Mouse (Mus musculus) neural tube, embryonic 10.5 days (tissue): Measurements from ENCODE around the gene Pbx3.

ENCODE experiments used
- DNase-seq: peaks from one replicate; pipeline ENCODE4 v3.0.0-alpha.2; 2017; ENCODE audit warnings: low spot score; ENCODE audit errors: extremely low spot score

Pbx3 gene

DNA sequence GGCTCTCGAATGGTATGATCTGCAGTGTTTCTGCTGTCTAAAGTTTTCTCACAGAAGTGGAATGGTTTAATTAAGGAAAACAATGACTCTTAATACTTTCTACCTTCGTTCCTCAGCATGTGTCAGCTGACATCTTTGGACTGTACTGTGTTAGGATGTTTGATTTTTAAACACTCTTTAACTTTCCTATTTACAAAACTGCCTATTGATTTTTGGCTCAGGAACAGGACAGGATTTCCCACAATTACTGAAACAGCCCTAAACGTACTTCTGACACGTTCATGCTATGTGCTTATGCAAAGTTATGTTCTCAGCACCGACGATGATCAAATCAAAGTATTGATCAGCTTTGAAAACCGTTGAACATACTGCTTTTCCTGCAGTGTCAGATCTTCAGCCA, 224.7 kb downstream of the Pbx3 start:
- no peak for DNase-seq

DNA sequence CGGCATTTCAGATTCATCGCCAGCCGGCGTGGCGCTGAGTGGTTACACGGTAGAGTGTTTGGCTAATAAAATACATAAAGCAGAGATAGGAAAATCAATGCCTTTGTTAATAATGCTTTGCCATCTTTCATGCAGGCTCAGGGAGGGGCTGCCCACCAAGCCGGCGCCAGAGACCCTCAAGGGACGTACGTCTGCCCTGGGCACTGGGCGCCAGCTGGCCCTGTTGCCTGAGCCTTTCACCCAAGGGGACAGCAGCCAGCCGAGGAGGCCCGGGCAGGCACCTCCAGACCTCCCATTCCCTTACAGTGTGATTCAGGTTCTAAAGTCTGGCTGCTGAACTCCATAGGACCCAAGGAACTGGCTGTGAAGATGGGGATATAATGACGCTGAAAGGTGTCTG, 225.5 kb downstream of the Pbx3 start:
- DNase-seq = no peak

DNA sequence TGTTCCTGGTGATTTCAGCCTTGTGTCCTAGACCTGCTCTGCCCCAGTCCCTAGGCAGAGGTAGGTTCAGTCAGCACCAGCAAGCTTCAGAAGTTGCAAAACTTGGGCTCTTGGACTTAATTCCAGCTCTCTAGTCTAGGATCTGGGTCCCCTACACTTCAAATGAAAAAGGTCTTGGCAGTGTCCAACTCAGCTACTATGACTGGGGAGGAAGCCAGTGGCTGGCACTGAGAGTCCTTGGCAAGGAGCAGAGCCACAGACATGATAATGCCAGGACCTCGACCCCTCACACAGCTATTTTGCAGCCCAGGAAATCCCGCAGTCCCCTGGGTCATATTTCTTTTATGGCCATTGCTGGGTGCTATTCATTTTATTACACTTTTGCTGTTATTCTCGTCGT, 225.9 kb downstream of the Pbx3 start:
- DNase-seq = no peak

DNA sequence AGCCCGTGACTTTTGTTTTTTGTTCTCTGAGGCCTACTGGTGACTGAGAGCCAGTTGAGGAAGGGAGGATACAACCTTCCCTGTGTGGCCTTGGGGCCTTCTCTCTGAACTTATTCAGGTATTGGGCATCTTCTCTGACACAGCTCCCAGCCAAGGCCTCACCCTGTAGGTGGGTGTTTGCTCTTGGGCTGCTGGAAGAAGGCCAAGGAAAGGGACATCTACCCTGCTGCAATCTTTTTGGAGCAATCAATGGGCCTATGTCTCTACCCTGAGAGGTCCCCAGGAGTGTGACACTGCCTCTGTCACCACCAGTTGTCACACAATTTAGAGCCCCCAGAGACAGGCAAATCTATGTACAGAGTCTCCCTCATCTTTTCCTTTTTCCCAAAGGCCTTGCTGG, 226.5 kb downstream of the Pbx3 start:
- no peak for DNase-seq

DNA sequence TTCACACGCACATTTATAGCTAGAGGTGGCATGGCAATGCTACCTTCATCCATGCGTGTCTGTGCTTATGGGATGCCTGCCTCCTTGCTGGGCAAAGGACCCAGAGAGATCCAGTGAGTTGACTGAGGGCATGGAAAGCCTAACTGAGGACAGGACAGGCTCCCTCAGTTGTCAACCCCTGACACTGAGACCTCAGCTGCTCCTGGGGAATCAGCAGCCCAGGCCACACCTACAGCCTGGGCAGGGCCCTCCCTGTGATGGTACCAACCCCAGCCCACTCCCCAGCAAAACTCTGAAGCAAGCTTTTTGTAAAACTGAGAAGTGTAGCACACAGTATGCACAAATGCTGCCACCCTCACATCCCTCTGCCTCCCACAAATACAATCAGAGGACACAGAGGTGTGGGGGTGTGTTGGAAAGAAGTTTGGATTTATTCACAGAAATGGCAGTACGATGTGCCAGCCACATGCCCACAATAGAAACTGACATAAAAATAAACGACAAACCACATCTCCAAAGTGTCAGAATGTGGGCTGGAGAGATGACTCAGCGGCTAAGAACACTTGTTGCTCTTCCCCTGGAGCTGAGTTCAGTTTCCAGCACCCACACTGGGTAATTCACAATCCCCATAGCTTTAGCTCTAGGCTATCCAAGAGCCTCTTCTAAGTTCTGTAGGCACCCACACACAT, 233.3 kb downstream of the Pbx3 start:
- no peak for DNase-seq

DNA sequence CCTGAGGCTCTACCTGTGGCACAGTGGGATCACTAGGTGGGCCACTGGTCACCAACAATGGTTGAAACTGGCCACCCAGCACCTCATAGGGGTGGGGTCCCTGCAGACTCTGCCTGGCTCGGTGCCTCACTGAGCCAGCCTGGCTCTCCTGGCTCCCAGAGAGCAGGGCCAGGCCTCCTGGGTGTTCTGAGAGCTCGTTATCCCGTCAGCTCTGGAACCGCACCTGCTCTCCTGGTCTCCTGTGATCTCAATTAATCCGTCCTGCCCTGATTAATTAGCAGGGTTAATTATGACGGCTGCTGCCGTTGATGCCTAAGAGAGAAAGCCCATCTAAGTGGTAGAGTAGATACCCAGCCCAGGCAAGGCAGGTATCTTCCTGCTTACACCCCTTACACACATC, 237.6 kb downstream of the Pbx3 start:
- no peak for DNase-seq

DNA sequence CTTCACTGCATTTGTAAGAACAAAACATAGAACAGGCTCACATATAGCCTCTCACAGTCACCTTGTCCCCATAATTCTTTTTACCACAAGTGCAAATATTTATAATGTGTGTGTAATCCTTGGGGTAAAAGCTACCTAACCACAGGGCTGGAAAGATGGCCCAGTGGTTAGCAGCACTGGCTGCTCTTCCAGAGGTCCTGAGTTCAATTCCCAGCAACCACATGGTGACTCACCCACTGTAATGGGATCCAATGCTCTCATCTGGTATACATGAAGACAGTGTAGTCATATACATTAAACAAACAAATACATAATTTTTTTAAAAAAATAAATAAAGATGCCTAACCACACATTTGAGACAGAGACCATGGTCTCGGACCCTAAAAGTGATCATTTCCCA, 240.2 kb downstream of the Pbx3 start:
- DNase-seq = no peak

DNA sequence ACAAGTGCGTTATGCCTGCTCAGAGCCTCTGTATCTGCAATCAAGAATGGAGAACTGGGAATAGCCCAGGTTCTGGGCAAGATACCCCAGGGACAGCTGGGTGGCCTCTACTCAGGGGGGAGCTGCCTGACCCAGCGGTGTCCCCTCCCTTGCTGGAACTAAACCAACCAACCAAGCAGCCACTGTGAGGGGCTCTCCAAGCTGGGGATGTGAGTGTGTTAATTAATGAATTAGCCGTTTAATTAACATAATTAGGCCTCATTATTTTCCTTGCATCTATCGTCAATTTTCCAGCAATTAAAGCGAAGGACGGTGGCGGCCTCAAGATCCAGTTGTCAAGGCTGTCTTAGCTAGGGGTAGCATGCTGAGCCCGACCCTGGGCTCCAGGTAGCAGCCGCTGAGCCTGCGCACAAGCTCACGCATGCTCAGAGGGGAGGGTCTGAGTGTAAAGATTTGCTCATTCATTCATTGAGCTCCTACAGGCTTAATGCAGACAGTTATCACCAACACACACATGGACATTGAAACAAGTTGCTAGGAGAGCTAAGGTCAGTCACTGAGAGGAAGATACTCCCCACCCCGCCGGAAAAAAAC, 243.2 kb downstream of the Pbx3 start:
- no peak for DNase-seq

DNA sequence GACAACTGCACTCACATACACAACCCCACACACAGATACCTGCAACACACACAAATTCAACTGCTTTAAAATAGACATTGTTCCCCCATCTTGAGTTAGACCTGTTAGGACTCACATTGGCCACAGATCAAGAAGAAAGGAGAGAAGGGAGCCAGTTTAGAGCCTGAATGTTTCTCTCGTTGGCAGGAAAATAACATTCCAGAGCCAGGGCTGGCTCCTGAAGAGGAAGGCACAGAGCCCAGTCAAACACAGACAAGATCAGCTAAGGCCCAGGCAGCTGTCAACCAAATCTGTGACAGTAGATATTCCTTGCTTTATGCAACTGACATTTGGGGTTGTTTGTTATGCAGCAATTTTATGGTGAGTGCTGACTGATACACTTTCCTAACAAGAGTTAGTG, 245.1 kb downstream of the Pbx3 start:
- no peak for DNase-seq

DNA sequence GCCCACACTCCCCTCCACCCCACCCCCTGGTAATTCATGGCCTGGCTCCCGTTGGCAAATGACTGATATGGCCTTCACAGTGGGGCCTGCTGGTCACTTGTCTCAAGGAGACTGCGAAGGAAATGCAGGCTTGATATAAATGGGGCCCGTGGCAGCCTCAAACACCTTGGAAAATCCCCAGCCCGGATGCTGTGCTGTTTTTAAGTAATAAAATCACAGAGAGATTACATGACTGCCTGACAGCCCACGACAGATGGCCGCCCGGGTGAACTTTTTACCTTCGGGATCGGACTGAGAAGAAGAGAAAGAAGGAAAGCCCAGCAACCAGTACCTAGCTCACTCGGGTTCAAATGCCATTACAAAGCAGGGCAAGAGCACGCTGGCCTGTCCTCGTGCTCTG, 249.0 kb downstream of the Pbx3 start:
- no peak for DNase-seq
